Mouse (Mus musculus) G1E (cell line): ENCODE results near the gene Hspa1l. TPM values are rescaled to one million over a fixed set of nuclear protein-coding genes. Genes with fewer than 3 reads are reported as not detected.
"Not testable (repeated sequence)": the region's sequence is repeated elsewhere in the genome, so short reads cannot be mapped to it uniquely, and the experiment has no call there.

Source experiments
- ATAC-seq: 2 replicates; pipeline ENCODE4 v1.8.0; 2016; ENCODE audit warnings: mild to moderate bottlenecking; ENCODE audit not compliant: insufficient number of reproducible peaks, poor library complexity, low FRiP score, severe bottlenecking; ENCODE audit errors: extremely low read depth
- DNase-seq: peaks from one replicate; pipeline ENCODE4 v3.0.0; 2012; ENCODE audit warnings: low spot score
- H3K27me3 ChIP-seq: 2 replicates; pipeline ENCODE4 v1.6.1; 2012; ENCODE audit warnings: mild to moderate bottlenecking, low read length, inconsistent platforms; ENCODE audit not compliant: insufficient read depth
- H3K36me3 ChIP-seq: replicated peaks from 2 replicates; pipeline ENCODE3; 2012; ENCODE audit warnings: mild to moderate bottlenecking, inconsistent platforms
- H3K4me1 ChIP-seq: 2 replicates; pipeline ENCODE4 v1.6.1; 2012; ENCODE audit warnings: low read depth, low read length, inconsistent platforms, mixed read lengths; ENCODE audit not compliant: insufficient read depth
- H3K4me3 ChIP-seq: 2 replicates; pipeline ENCODE4 v1.5.1; 2012; ENCODE audit warnings: low read depth, mild to moderate bottlenecking, inconsistent platforms, low read length, moderate library complexity, mixed read lengths
- H3K9me3 ChIP-seq: replicated peaks from 2 replicates; pipeline ENCODE4 v1.6.1; 2012; ENCODE audit warnings: inconsistent platforms
- CTCF ChIP-seq: IDR thresholded peaks from 2 replicates; pipeline ENCODE4 v1.5.1; 2012; ENCODE audit warnings: low read depth, low read length, inconsistent platforms, mixed read lengths
- GATA1 ChIP-seq: IDR thresholded peaks from 2 replicates; pipeline ENCODE4 v1.6.1; 2012; ENCODE audit warnings: borderline replicate concordance, low read length, inconsistent platforms, mixed read lengths
- GATA2 ChIP-seq: IDR thresholded peaks from 2 replicates; pipeline ENCODE4 v1.6.1; 2012; ENCODE audit warnings: low read depth, low read length, inconsistent platforms, borderline replicate concordance
- POLR2AphosphoS5 ChIP-seq: IDR thresholded peaks from 2 replicates; pipeline ENCODE4 v1.6.1; 2012; ENCODE audit warnings: low read depth, low read length, inconsistent platforms; ENCODE audit not compliant: insufficient replicate concordance
- TAL1 ChIP-seq: conservative IDR thresholded peaks from 2 replicates; pipeline ENCODE4 v1.6.1; 2012; ENCODE audit warnings: low read depth, low read length, inconsistent platforms, mixed read lengths
- polyA plus RNA-seq: library from polyadenylated mRNA; stranded (reverse); fragments of >175 nt; gene quantifications from 2 replicates; pipeline ENCODE4 v1.2.3, GENCODE M21; 2012
- total RNA-seq, 2 experiments: library from RNA; stranded (forward) in 1 of 2; stranded (reverse) in 1 of 2; fragments of 200-1000 nt in 1 of 2; fragments of >200 nt in 1 of 2; fragmentation: Nextera tagmentation in 1 of 2; gene quantifications; 2 replicates each; pipeline ENCODE4 v1.2.3; 2014 to 2017

Gene Hspa1l
- total RNA-seq (2014; fragmentation: Nextera tagmentation) (not detected in 2 replicates), total RNA-seq (2017) (0.05 and 0.12 TPM in 2 replicates), polyA plus RNA-seq (not detected in 2 replicates)

DNA sequence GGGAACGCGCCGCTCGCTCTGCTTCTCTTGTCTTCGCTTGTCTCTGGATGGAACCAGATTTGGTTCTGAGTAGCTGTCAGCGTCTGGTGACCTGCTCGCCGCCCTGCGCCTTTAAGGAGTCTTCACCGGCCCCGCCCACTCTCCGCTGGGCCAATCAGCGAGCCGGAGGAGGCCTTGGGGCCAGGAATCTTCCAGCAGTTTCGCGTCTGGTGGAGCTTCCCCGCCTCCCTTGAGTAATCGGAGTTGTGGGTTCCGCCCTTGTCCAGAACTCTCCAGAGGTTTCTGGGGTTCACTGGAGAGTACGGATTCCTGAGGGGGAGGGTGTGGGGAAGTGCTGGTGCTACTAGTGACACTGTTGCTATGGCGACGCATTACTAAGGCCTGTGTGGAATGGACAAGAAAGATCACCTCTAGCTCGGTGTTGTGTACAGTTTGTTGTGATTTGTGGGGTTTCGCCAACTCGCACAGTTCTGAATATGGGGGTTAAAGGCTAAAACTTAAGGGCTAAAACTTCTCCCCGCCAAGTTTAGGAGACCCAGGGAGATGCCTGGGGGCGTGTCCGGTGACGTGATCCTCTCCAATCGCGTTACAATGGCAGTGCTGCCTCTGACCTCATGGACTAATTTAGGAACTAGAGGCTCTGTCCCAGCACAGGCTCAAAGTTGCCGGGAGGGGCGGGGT, at the start of gene Hspa1l, which contains the start of gene Hspa1a:
TSS of gene Hspa1l (plus strand) at position 635 of the 681 bp plus-strand sequence.
TSS of gene Hspa1a (minus strand) at position 88 of the 681 bp plus-strand sequence.
- Histone ChIP-seq H3K9me3 (peaks cover 19% of the 10 kb centered on the region), H3K27me3 (peaks cover 14% of the 10 kb centered on the region), H3K36me3 (peaks cover 10% of the 10 kb centered on the region)
- not testable (repeated sequence) for DNase-seq, H3K4me3 ChIP-seq, H3K4me1 ChIP-seq
- peak; percentile 49; the same call in 1 of the 2 replicates for ATAC-seq

DNA sequence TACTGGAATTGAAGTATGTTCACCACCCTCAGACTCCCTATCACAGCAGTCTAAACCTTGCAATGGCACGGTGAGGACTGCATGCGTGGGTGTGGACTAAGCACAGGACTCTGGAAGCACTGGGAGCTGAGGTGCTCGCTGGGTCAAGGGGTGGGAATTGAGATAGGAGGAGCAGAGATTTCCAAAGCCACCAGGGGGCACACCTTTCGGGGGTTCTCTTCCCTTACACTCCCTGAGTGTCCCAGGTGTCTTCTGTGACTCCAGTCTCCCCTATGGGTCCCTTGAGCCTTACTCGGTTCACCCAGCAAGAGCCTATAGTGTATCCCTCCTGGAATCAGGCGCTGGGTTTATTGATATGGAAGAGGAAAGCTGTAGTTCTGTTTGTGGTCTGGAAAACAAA, 49.6 kb upstream of the Hspa1l start:
- no peaks in the 10 kb centered on the region for H3K36me3 ChIP-seq
- no peaks in the 10 kb centered on the region for H3K9me3 ChIP-seq
- DNase-seq (no peak), ATAC-seq (no peak)
- H3K4me3 ChIP-seq: no peak overlapping the region
- TF ChIP-seq GATA2 (no peak), TAL1 (no peak), GATA1 (no peak), POLR2AphosphoS5 (no peak), CTCF (no peak)
- peaks cover 25% of the 10 kb centered on the region for H3K4me1 ChIP-seq
- H3K27me3 ChIP-seq: peaks cover 47% of the 10 kb centered on the region

- DNase-seq: no peak
- peaks cover 25% of the 10 kb centered on the region for H3K4me1 ChIP-seq
- ATAC-seq: no peak
- H3K9me3 ChIP-seq: no peaks in the 10 kb centered on the region
- peaks cover 51% of the 10 kb centered on the region for H3K27me3 ChIP-seq
- no peak for TF ChIP-seq POLR2AphosphoS5
- no peak for TF ChIP-seq CTCF
- no peak for TF ChIP-seq GATA2
- no peak for TF ChIP-seq TAL1
- no peak for TF ChIP-seq GATA1
- no peaks in the 10 kb centered on the region for H3K36me3 ChIP-seq
- H3K4me3 ChIP-seq: no peak overlapping the region
These were observed 48.2 kb upstream of the Hspa1l start for GRCm38 (mm10) chr17:34924258-34924657.

DNA sequence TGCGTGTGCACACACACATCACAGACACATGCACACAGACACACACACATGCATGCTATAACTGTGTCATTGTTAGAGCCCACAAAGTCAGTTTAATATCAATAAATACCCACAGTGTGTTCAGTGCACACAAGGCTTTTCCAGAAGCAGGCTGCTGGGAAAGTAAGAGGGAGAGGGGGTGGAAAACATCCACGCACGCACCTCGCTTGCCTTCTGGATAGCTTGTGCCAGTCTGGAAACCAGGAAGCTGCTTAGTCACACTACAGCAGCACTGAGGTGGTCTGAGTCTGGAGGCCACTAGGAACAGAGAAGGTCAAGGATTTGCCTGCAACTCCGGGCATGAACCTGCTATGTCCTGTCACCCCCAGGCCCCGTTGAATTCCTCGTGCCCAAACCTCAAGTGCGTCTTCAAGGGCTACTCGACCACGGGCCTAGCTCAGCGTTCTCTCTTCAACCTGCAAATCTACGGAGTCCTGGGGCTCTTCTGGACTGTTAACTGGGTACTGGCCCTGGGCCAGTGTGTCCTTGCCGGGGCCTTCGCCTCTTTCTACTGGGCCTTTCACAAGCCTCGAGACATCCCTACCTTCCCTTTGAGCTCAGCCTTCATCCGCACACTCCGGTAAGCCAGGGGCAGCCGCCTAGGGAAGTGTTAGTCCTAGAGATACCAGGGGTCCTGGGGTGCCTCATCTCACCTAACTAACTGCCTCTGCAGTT, 45.0 kb upstream of the Hspa1l start:
- no peak for TF ChIP-seq GATA1
- TF ChIP-seq GATA2: no peak
- no peak for TF ChIP-seq CTCF
- no peak for TF ChIP-seq POLR2AphosphoS5
- TF ChIP-seq TAL1: no peak
- no peaks in the 10 kb centered on the region for H3K9me3 ChIP-seq
- peaks cover 31% of the 10 kb centered on the region for H3K4me1 ChIP-seq
- DNase-seq (no peak), ATAC-seq (no peak)
- H3K4me3 ChIP-seq: no peak overlapping the region
- H3K27me3 ChIP-seq: peaks cover 28% of the 10 kb centered on the region
- peaks cover 1% of the 10 kb centered on the region for H3K36me3 ChIP-seq

GRCm38 (mm10) chr17:34928841-34929240, 43.7 kb upstream of the Hspa1l start:
- TF ChIP-seq TAL1 (no peak), POLR2AphosphoS5 (no peak), CTCF (no peak), GATA1 (no peak), GATA2 (no peak)
- DNase-seq: no peak
- no peaks in the 10 kb centered on the region for H3K9me3 ChIP-seq

GRCm38 (mm10) chr17:34931061-34931734, 41.3 kb upstream of the Hspa1l start, which contains the start of gene Neu1:
Gene Neu1 (plus strand): TSS chr17:34931253.
- TF ChIP-seq GATA1 (no peak), CTCF (no peak; the same call in 1 of the 2 replicates), POLR2AphosphoS5 (no peak), GATA2 (no peak), TAL1 (no peak)
- Histone ChIP-seq H3K36me3 (peaks cover 36% of the 10 kb centered on the region), H3K27me3 (peaks cover 10% of the 10 kb centered on the region; the same call in 1 of the 2 replicates), H3K9me3 (no peaks in the 10 kb centered on the region), H3K4me3 (peak within 1 kb of the TSS; percentile 94), H3K4me1 (peaks cover 30% of the 10 kb centered on the region)
- DNase-seq (peak; percentile 92), ATAC-seq (peak; percentile 92)

More at GRCm38 (mm10) chr17:34928841-34929240, 43.7 kb upstream of the Hspa1l start:
- Histone ChIP-seq H3K4me3 (no peak overlapping the region), H3K36me3 (peaks cover 13% of the 10 kb centered on the region), H3K27me3 (peaks cover 16% of the 10 kb centered on the region), H3K4me1 (peaks cover 26% of the 10 kb centered on the region)
- ATAC-seq: no peak
